Mouse (Mus musculus) stomach, embryonic 14.5 days (tissue): ENCODE measurements around the gene Arhgef3. TPM values are rescaled to one million over a fixed set of nuclear protein-coding genes. Genes with fewer than 3 reads are reported as not detected.
A peak's percentile ranks its signal among the peaks of the same experiment; 100 is the strongest.
"Not testable (repeated sequence)": the region's sequence is repeated elsewhere in the genome, so short reads cannot be mapped to it uniquely, and the experiment has no call there.

Experiments used
- ATAC-seq: fragments of 200-750 bp; cut with Nextera tagmentation; 2 replicates; pipeline ENCODE4 v1.8.0; 2017; ENCODE audit warnings: low read depth, moderate TSS enrichment; ENCODE audit not compliant: insufficient number of reproducible peaks, insufficient read depth, low FRiP score
- H3K27ac ChIP-seq: fragments of 300-500 bp; sonication (generic); 2 replicates; pipeline ENCODE4 v1.5.1; 2014; ENCODE audit warnings: mild to moderate bottlenecking, low read length, moderate library complexity, mixed read lengths
- H3K27me3 ChIP-seq: fragments of 300-500 bp; sonication (generic); 2 replicates; pipeline ENCODE4 v1.6.1; 2014; ENCODE audit warnings: low read length, control low read depth, mixed read lengths; ENCODE audit not compliant: control insufficient read depth, insufficient read depth
- H3K36me3 ChIP-seq: fragments of 300-500 bp; sonication (generic); 2 replicates; pipeline ENCODE4 v1.6.1; 2014; ENCODE audit warnings: mild to moderate bottlenecking, control low read depth, low read length, moderate library complexity, mixed read lengths; ENCODE audit not compliant: control insufficient read depth, insufficient read depth
- H3K4me1 ChIP-seq: fragments of 300-500 bp; sonication (generic); 2 replicates; pipeline ENCODE4 v1.6.1; 2014; ENCODE audit warnings: low read length, control low read depth, mixed read lengths; ENCODE audit not compliant: control insufficient read depth, insufficient read depth
- H3K4me2 ChIP-seq: fragments of 300-500 bp; sonication (generic); replicated peaks from 2 replicates; pipeline ENCODE4 v1.6.1; 2014; ENCODE audit warnings: low read depth, low read length, control low read depth
- H3K4me3 ChIP-seq: fragments of 300-500 bp; sonication (generic); 2 replicates; pipeline ENCODE4 v1.5.1; 2014; ENCODE audit warnings: low read depth, low read length, control low read depth
- H3K9ac ChIP-seq: fragments of 300-500 bp; sonication (generic); replicated peaks from 2 replicates; pipeline ENCODE4 v1.6.1; 2014; ENCODE audit warnings: low read depth, mild to moderate bottlenecking, control low read depth, low read length, moderate library complexity, mixed read lengths
- H3K9me3 ChIP-seq: fragments of 300-500 bp; sonication (generic); 2 replicates; pipeline ENCODE4 v1.6.1; 2016; ENCODE audit warnings: low read depth, low read length, control low read depth; ENCODE audit not compliant: control insufficient read depth
- WGBS: fragments of 180-500 bp; shearing (Covaris S2); extraction: QIAGEN DNeasy Blood & Tissue Kit; methylation state at CpG from one replicate; pipeline ENCODE4 v1.1.7; 2014; 5-methylcytosine and 5-hydroxymethylcytosine counted together
- polyA plus RNA-seq: library from polyadenylated mRNA; unstranded; fragments of >200 nt; fragmentation: Nextera tagmentation; extraction: Ambion mirVana; gene quantifications from 2 replicates; pipeline ENCODE4 v1.2.1, GENCODE M21; 2014

The Arhgef3 gene
- polyA plus RNA-seq, 1 experiment from 2014 or later, result 16.4 TPM

DNA sequence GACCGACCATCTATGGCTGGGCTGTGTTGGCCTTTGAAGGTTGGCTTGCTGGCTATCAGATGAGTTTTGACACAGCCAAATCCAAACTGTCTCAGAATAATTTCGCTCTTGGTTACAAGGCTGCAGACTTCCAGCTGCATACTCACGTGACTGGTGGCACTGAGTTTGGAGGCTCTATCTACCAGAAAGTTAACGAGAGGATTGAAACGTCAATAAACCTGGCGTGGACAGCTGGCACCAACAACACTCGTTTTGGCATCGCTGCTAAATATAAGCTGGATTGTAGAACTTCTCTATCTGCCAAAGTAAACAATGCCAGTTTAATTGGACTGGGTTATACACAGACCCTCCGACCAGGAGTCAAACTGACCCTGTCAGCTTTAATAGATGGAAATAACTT is 96.1 kb downstream of the Arhgef3 start:
- H3K36me3 ChIP-seq, H3K4me1 ChIP-seq, ATAC-seq, H3K9me3 ChIP-seq, H3K4me2 ChIP-seq, H3K9ac ChIP-seq, H3K4me3 ChIP-seq, H3K27ac ChIP-seq, H3K27me3 ChIP-seq: not testable (repeated sequence)
- WGBS, result 53% methylated on average over 9 of the region's 9 CpGs

DNA sequence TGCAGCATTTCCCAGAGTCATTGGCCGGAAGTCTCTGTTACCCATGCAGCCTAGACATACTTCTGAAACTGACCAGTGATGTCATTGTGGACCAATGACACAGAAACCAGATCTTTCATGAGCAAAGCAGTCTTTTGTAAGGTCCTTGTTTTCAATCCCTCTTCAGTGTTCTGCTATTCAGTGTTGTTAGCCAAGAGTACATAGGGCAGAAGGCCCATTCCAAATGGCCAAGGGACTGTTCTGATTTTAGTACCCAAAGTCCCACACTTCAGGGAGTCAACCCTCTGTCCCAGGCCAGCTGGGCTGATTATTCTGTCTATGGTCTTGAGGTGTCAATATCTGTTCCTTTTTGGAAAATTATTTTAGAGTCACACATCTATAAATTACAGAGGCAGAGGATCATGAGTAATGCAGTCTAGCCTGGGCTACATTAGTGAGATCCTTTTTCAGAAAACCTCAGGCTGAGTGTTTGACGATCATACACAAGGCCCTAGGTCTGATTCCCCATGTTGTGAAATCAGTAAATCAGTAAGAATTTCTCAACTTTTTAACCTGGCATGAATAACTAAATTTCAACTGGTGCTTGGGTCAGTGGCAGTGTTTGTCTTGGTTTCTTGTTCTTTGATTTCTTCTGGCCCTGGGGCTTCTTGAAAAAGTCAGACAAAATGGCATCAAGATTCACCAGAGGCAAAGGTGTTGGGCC is 97.2 kb downstream of the Arhgef3 start:
- no peak overlapping the region for H3K4me3 ChIP-seq

DNA sequence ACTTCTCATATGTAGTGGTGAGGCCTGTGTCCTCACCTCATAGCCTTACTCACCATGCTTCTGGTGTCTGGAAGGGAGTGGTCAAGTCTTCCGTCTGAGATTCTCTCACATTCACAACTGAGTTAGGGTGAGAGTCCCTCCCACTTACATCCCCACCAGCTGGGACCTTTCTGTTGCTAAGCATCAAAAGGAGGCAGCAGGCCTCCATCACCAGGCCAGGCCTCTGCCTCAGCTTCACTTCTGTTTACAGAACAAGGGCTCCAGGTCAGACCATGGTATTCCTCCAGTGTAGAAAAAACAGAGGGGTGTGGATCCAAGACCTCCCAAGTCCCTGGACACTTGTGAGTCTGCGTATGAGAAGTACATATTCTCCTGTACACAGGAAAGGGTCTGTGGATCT is 99.5 kb downstream of the Arhgef3 start:
- Histone ChIP-seq H3K4me3 (no peak overlapping the region), H3K4me1 (no peaks in the 10 kb centered on the region), H3K27ac (no peak overlapping the region), H3K9me3 (no peaks in the 10 kb centered on the region), H3K9ac (no peak overlapping the region), H3K27me3 (no peaks in the 10 kb centered on the region), H3K4me2 (no peak overlapping the region), H3K36me3 (no peaks in the 10 kb centered on the region)
- 27% methylated on average over 2 of the region's 2 CpGs for WGBS
- ATAC-seq, result peak; percentile 49; the same call in 1 of the 2 replicates

More for the DNA sequence above, 97.2 kb downstream of the Arhgef3 start:
- no peak overlapping the region for H3K9ac ChIP-seq
- no peaks in the 10 kb centered on the region for H3K4me1 ChIP-seq
- H3K36me3 ChIP-seq, result no peaks in the 10 kb centered on the region
- 91% methylated on average over 2 of the region's 2 CpGs for WGBS
- H3K9me3 ChIP-seq, result no peaks in the 10 kb centered on the region
- no peak overlapping the region for H3K27ac ChIP-seq
- no peak overlapping the region for H3K4me2 ChIP-seq
- ATAC-seq, result no peak
- H3K27me3 ChIP-seq, result no peaks in the 10 kb centered on the region

DNA sequence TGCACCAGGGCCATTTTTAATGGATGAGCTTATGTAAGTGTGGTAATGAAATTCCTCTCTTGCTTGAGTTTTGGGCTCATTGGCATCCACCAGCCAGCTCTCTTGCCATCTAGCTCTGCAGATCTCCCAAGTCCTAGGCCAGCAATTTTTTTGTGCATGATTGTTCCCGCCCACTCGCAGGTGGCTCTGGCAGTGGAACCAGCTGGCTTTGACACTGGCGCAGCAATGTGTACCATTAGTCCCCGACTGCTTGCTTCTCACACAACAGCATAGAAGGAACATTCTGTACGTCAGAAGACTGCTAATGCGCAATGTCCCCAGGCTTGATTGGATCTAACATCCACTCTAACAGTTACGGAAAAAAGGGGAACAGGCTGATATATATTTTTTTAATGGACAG is 105.0 kb downstream of the Arhgef3 start:
- no peaks in the 10 kb centered on the region for H3K36me3 ChIP-seq
- H3K9ac ChIP-seq, result no peak overlapping the region
- H3K9me3 ChIP-seq, result no peaks in the 10 kb centered on the region
- no peak overlapping the region for H3K27ac ChIP-seq
- H3K27me3 ChIP-seq, result no peaks in the 10 kb centered on the region
- H3K4me2 ChIP-seq, result no peak overlapping the region
- ATAC-seq, result no peak
- no peak overlapping the region for H3K4me3 ChIP-seq
- WGBS, result 75% methylated on average over 7 of the region's 7 CpGs
- H3K4me1 ChIP-seq, result no peaks in the 10 kb centered on the region

DNA sequence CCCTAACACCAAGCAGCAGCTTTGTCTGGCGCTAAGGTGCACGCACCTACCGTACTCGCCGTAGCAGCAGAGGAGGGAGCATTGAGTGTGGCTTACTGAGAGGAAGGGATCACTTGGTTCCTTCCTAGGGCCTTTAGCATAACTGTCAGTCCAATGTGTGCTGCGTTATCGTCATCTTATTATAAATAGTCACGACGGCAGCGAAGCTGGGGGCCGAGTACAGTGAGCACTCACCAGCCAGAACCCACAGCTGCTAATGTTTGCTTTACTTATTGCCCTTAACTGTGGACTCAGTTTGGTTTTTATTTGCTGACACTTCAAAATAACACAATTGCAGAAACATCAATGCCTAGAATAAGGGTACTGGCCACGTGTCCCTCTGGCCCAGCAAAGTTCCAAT is 105.6 kb downstream of the Arhgef3 start:
- no peaks in the 10 kb centered on the region for H3K4me1 ChIP-seq
- H3K4me2 ChIP-seq, result no peak overlapping the region
- 55% methylated on average over 12 of the region's 12 CpGs for WGBS
- no peaks in the 10 kb centered on the region for H3K9me3 ChIP-seq
- no peaks in the 10 kb centered on the region for H3K27me3 ChIP-seq
- H3K36me3 ChIP-seq, result no peaks in the 10 kb centered on the region
- H3K4me3 ChIP-seq, result no peak overlapping the region
- H3K27ac ChIP-seq, result no peak overlapping the region
- H3K9ac ChIP-seq, result no peak overlapping the region
- ATAC-seq, result no peak

DNA sequence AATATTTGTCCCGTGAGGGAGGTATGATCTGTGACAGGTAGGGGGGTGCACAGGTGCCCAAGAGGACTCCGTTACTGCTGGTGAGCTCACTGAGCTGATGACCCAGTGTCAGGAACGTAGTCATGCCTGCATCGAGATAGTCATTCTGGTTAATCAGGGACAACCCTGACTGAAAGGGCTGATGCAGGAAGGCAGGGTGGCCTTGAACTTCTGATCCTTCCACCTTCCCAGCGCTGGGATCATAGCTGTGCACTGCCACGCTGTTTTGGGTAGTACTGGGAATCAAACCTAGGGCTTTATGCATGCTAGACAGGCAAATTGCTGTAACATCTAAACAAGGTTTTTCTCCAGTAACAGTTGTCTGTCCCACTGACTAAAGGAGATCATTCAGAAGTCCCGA is 109.9 kb downstream of the Arhgef3 start:
- Histone ChIP-seq H3K4me2 (no peak overlapping the region), H3K27me3 (no peaks in the 10 kb centered on the region), H3K4me3 (no peak overlapping the region), H3K36me3 (no peaks in the 10 kb centered on the region), H3K4me1 (peaks cover 7% of the 10 kb centered on the region), H3K9me3 (no peaks in the 10 kb centered on the region), H3K27ac (no peak overlapping the region), H3K9ac (no peak overlapping the region)
- no peak for ATAC-seq
- 88% methylated on average over 7 of the region's 7 CpGs for WGBS

DNA sequence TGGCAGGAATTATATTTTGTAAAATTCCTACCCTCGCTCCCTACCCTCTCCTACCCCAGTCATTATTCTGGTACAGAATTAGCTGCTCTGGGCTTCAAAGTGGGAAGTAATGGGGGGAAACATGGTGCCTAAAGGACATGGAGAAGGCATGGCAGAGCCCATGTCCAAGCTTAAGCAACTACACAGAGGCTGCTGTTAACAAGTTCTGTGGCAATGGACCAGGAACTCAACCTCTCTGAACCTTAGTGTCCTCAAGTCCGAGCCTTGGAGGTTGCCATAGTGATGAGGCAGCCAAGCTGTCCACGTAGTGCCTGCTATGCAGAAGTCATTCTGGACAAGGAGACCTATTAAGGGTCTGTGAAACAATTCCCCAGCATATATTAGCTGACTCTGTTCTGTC is 111.6 kb downstream of the Arhgef3 start:
- Histone ChIP-seq H3K27me3 (no peaks in the 10 kb centered on the region), H3K4me3 (no peak overlapping the region), H3K9me3 (no peaks in the 10 kb centered on the region), H3K9ac (no peak overlapping the region), H3K36me3 (no peaks in the 10 kb centered on the region), H3K27ac (no peak overlapping the region), H3K4me1 (peaks cover 22% of the 10 kb centered on the region), H3K4me2 (no peak overlapping the region)
- no peak for ATAC-seq
- WGBS, result 75% methylated on average over 3 of the region's 3 CpGs

DNA sequence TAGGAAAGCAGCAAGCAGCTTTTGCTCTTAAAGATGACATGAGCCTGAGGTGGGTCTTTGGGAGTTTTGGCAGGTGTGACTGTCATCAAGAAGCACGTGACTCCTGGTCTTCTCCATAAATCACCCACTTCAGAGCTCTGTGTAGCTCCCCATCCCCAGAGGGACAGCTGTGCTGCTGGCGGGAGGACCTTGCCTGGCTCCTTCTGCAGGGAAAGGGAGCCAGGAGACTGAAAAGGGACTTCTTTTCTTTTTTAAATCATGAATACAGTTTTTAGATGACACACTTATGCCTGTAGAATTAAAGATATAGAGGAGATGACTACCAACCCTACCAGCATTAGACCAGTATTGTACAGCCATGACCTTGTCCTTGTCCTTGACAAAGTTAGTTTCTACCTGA is 113.6 kb downstream of the Arhgef3 start:
- WGBS, result 41% methylated on average over 2 of the region's 2 CpGs
- no peak for ATAC-seq

DNA sequence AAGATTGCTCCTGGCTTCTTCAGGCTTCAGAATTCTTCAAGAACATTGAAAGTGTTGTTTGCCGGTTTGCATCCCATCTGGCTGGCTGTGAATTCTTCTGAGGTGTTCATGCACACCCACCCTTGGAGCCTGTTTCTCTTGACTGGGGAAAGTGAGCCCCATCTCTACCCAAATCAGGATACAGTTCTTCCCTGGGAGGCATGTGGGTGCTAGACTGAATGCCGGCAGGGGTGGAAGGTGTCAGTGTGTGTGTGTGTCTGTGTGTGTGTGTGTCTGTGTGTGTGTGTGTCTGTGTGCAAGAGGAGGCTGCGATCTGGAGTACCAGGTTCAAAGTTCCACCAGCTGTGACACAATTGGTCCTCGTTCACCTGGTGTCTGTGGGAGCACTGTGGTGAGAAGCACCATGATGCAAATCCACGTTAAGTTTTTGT is 114.3 kb downstream of the Arhgef3 start:
- no peak overlapping the region for H3K4me2 ChIP-seq
- H3K27me3 ChIP-seq, result no peaks in the 10 kb centered on the region
- no peaks in the 10 kb centered on the region for H3K36me3 ChIP-seq
- no peak for ATAC-seq
- H3K27ac ChIP-seq, result no peak overlapping the region; the same call in 1 of the 2 replicates
- H3K4me1 ChIP-seq, result peaks cover 26% of the 10 kb centered on the region
- H3K4me3 ChIP-seq, result no peak overlapping the region
- H3K9me3 ChIP-seq, result no peaks in the 10 kb centered on the region
- H3K9ac ChIP-seq, result no peak overlapping the region
- 74% methylated on average over 5 of the region's 5 CpGs for WGBS

More for the DNA sequence above, 113.6 kb downstream of the Arhgef3 start:
- no peaks in the 10 kb centered on the region for H3K9me3 ChIP-seq
- peaks cover 26% of the 10 kb centered on the region for H3K4me1 ChIP-seq
- no peaks in the 10 kb centered on the region for H3K36me3 ChIP-seq
- H3K4me3 ChIP-seq, result no peak overlapping the region
- H3K9ac ChIP-seq, result no peak overlapping the region
- no peak overlapping the region for H3K27ac ChIP-seq
- H3K27me3 ChIP-seq, result no peaks in the 10 kb centered on the region
- no peak overlapping the region for H3K4me2 ChIP-seq
